Mouse (Mus musculus) liver, adult 2 months (tissue): ENCODE data around the gene Eno2.

Experiments
- CTCF ChIP-seq: fragments of 200-500 bp; IDR thresholded peaks from 2 replicates; pipeline ENCODE4 v1.5.1; 2011; ENCODE audit warnings: low read depth, low read length, control low read depth
- POLR2A ChIP-seq: fragments of 200-500 bp; IDR thresholded peaks from 2 replicates; pipeline ENCODE4 v1.6.1; 2011; ENCODE audit warnings: low read length, control low read depth; ENCODE audit not compliant: insufficient read depth; ENCODE audit errors: extremely low read depth

DNA sequence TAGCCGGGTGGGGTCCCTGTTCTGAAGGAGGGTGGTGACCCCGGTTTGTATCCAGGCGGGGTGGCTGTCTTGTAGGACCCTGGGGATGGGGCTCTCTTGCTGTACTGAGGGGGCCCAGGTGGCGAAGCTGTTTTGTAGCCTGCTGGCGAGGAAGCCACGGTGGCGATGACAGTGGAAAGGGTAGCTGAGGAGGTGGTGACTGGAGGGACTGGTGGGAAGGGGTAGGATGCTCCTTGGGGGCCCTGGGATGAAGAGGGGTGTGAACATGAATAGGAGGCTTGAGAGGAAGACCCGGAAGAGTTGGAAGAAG lies 23.2 kb downstream of the Eno2 start:
- TF ChIP-seq CTCF (no peak), POLR2A (no peak)
